Mouse (Mus musculus) embryonic facial prominence, embryonic 15.5 days (tissue): ENCODE data around the gene Fads2. TPM values are rescaled to one million over a fixed set of nuclear protein-coding genes. Genes with fewer than 3 reads are reported as not detected.

ENCODE experiments used
- ATAC-seq: fragments of 200-750 bp; cut with Nextera tagmentation; 2 replicates; pipeline ENCODE4 v1.8.0; 2017; ENCODE audit warnings: low read depth, moderate TSS enrichment; ENCODE audit not compliant: insufficient number of reproducible peaks, low FRiP score, low TSS enrichment
- H3K27ac ChIP-seq: fragments of 300-500 bp; sonication (generic); replicated peaks from 2 replicates; pipeline ENCODE4 v1.5.1; 2015; ENCODE audit warnings: mild to moderate bottlenecking, inconsistent platforms
- H3K27me3 ChIP-seq: fragments of 300-500 bp; sonication (generic); 2 replicates; pipeline ENCODE4 v1.6.1; 2015; ENCODE audit warnings: inconsistent platforms
- H3K36me3 ChIP-seq: fragments of 300-500 bp; sonication (generic); 2 replicates; pipeline ENCODE4 v1.6.1; 2015; ENCODE audit warnings: mild to moderate bottlenecking, inconsistent platforms
- H3K4me1 ChIP-seq: fragments of 300-500 bp; sonication (generic); 2 replicates; pipeline ENCODE4 v1.6.1; 2015; ENCODE audit warnings: inconsistent platforms
- H3K4me2 ChIP-seq: fragments of 300-500 bp; sonication (generic); replicated peaks from 2 replicates; pipeline ENCODE4 v1.6.1; 2015; ENCODE audit warnings: mild to moderate bottlenecking, inconsistent platforms
- H3K4me3 ChIP-seq: fragments of 300-500 bp; sonication (generic); replicated peaks from 2 replicates; pipeline ENCODE4 v1.5.1; 2015; ENCODE audit warnings: mild to moderate bottlenecking, inconsistent platforms
- H3K9ac ChIP-seq: fragments of 300-500 bp; sonication (generic); 2 replicates; pipeline ENCODE4 v1.6.1; 2015; ENCODE audit warnings: inconsistent platforms
- H3K9me3 ChIP-seq: fragments of 300-500 bp; sonication (generic); replicated peaks from 2 replicates; pipeline ENCODE4 v1.6.1; 2016; ENCODE audit warnings: inconsistent platforms
- WGBS: fragments of 180-500 bp; shearing (Covaris S2); methylation state at CpG from one replicate; pipeline ENCODE4 v1.1.7; 2015; 5-methylcytosine and 5-hydroxymethylcytosine counted together
- polyA plus RNA-seq: library from polyadenylated mRNA; unstranded; fragments of >200 nt; fragmentation: Nextera tagmentation; extraction: Ambion mirVana; gene quantifications from 2 replicates; pipeline ENCODE4 v1.2.1, GENCODE M21; 2015

The Fads2 gene
- polyA plus RNA-seq, 1 experiment from 2014 or later: 61.3 TPM

GRCm38 (mm10) chr19:10071166-10071565, 30.4 kb downstream of the Fads2 start:
- no peaks in the 10 kb centered on the region for H3K9me3 ChIP-seq
- no peak overlapping the region for H3K9ac ChIP-seq
- no peaks in the 10 kb centered on the region for H3K27me3 ChIP-seq
- ATAC-seq: no peak
- H3K4me3 ChIP-seq: no peak overlapping the region
- 89% methylated on average over 5 of the region's 5 CpGs for WGBS
- peaks cover 83% of the 10 kb centered on the region for H3K36me3 ChIP-seq
- no peaks in the 10 kb centered on the region for H3K4me1 ChIP-seq
- no peak overlapping the region for H3K27ac ChIP-seq
- H3K4me2 ChIP-seq: no peak overlapping the region

DNA sequence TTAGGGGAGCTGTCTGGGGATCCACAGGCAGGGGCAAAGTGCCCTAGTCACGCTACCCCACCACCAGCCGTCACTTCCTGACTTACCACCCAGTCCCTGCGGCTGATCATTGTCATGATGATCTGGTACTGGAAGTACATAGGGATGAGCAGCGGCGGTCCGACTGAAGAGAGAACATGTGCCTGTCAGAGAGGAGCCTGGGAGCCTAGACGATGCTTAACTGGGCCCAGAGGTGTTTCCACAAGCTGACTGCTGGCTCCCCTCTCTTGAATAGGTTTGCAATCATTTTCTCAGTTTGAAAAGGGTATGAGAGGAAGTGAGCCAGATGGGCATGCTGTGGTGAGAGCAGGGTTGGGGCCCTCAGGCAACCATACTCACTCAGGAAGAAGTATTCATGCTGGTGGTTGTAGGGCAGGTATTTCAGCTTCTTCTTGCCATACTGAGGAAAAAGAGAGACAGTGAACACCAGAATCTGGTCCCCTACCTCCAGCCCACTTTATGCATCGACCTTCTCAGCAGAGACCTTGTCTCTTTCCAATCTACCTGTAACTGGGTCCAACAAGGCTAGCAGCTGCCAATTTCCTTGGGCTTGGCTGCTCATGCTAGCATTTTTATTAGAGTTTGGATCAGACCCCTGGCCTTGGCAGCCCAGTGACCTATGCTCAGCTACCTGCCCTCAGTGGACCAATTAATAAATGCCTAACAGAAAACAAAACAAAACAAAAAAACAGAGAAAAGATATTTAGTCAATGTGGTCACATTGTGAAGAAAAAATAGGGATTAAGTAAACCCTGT, 31.2 kb downstream of the Fads2 start:
- 95% methylated on average over 8 of the region's 8 CpGs for WGBS
- H3K27ac ChIP-seq: no peak overlapping the region
- H3K4me3 ChIP-seq: no peak overlapping the region
- no peaks in the 10 kb centered on the region for H3K9me3 ChIP-seq
- H3K4me1 ChIP-seq: no peaks in the 10 kb centered on the region
- ATAC-seq: no peak
- no peaks in the 10 kb centered on the region for H3K27me3 ChIP-seq
- H3K9ac ChIP-seq: no peak overlapping the region
- peaks cover 77% of the 10 kb centered on the region for H3K36me3 ChIP-seq
- no peak overlapping the region for H3K4me2 ChIP-seq

DNA sequence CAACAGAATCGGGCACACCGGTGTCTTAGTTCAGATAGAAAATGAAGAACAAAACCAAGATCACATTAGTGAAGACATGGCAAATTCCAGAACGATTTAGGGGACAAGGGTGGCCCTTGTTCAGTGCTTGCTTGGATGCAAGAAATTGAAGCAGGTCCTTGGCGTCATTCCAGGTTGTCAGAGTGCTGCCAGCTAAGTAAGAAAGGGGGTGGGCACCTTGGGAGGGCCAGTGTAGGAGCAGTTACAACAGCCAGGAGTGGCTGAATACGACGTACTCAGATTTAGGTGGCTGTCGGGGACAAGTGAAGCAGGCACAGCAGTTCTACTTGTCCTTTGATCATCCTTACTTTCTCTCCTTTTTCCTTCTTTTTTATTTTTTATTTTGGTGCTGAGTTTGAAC, 33.8 kb downstream of the Fads2 start:
- Histone ChIP-seq H3K9ac (no peak overlapping the region), H3K4me3 (no peak overlapping the region), H3K4me1 (no peaks in the 10 kb centered on the region), H3K27me3 (no peaks in the 10 kb centered on the region), H3K36me3 (peaks cover 73% of the 10 kb centered on the region), H3K4me2 (no peak overlapping the region), H3K27ac (no peak overlapping the region), H3K9me3 (no peaks in the 10 kb centered on the region)
- no peak for ATAC-seq
- 80% methylated on average over 7 of the region's 7 CpGs for WGBS

- 89% methylated on average over 3 of the region's 3 CpGs for WGBS
- H3K9ac ChIP-seq: no peak overlapping the region
- H3K9me3 ChIP-seq: no peaks in the 10 kb centered on the region
- H3K27me3 ChIP-seq: no peaks in the 10 kb centered on the region
- H3K4me1 ChIP-seq: no peaks in the 10 kb centered on the region
- no peak for ATAC-seq
- peaks cover 74% of the 10 kb centered on the region for H3K36me3 ChIP-seq
- H3K4me3 ChIP-seq: no peak overlapping the region
- no peak overlapping the region for H3K4me2 ChIP-seq
- no peak overlapping the region for H3K27ac ChIP-seq
Observed at GRCm38 (mm10) chr19:10066502-10066901, 35.0 kb downstream of the Fads2 start.

GRCm38 (mm10) chr19:10066189-10066500, 35.4 kb downstream of the Fads2 start:
- Histone ChIP-seq H3K9me3 (no peaks in the 10 kb centered on the region), H3K27me3 (no peaks in the 10 kb centered on the region), H3K4me2 (no peak overlapping the region), H3K4me1 (no peaks in the 10 kb centered on the region), H3K36me3 (peaks cover 73% of the 10 kb centered on the region), H3K9ac (no peak overlapping the region), H3K4me3 (no peak overlapping the region), H3K27ac (no peak overlapping the region)
- no peak for ATAC-seq
- 90% methylated on average over 4 of the region's 4 CpGs for WGBS

DNA sequence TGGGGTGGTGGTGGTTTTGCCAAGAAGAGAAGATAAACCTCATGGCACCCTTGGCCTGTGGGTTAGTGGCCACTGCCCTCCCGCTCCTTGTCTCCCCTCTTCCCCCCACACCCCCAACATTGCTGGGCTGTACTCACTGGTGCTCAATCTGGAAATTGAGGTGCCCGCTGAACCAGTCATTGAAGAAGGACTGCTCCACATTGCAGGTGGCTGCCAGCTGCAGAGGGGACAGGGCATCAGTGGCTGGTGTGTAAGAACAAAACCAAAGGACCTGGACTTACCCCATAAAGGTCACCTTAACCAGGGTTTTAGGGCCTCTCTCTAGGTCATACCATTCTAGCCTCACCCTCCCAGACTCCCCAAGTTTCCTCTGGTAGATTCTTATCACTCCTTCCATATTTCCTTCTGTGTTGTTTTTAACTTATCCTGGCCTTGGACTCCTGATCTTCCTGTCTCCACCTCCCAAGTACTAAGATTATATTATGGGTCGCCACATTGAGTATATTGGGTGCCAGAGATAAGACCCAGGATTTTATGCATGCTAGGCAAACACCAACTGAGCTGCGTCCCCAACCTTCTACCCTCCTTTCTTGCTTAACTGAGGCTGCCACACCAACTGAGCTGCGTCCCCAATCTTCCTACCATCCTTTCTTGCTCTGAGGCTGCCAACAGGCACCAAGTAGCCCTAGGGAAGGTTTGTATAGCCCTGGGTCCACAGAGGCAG, 35.9 kb downstream of the Fads2 start:
- no peak for ATAC-seq
- H3K4me1 ChIP-seq: no peaks in the 10 kb centered on the region
- H3K27ac ChIP-seq: no peak overlapping the region
- no peak overlapping the region for H3K4me2 ChIP-seq
- H3K36me3 ChIP-seq: peaks cover 69% of the 10 kb centered on the region
- H3K9ac ChIP-seq: no peak overlapping the region
- H3K9me3 ChIP-seq: no peaks in the 10 kb centered on the region
- no peak overlapping the region for H3K4me3 ChIP-seq
- WGBS: 88% methylated on average over 5 of the region's 5 CpGs
- no peaks in the 10 kb centered on the region for H3K27me3 ChIP-seq

DNA sequence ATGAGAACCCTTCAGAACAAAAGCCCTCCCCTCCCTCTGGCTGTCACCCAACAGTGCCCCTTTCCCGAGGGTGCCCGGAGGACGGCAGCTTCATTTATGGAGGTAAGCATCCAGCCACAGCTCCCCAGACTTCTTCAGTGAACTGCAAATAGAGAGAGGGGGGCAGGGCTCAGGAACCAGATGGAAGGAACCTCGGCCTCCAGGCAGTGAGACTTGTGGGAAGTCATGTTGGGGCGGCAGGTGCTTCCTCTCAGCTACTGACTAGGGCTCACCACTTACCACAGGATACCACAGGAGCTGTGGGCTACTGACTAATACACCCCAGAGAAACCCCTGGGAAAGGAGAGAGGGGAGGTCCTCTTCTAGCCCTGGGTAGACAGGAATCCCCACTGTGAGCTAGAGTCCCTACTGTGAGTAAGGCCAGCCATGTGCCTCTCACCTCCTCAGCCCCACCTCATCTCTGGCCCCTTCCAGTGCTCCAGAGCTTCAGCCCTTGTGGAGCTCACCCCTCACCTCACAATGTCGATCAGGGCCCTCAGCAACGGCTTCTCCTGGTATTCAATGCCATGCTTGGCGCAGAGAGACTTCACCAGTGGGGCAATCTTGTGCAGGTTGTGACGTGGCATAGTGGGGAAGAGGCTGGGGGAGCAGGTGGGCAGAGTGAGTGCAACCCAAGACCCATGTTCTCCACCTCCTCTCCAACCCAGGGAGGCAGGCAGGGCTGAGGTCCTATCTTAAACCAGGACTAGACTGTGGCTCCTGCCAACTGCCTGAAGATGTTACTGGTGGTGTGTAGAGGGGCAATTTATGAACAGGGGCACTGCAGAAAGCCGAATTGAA, 37.2 kb downstream of the Fads2 start:
- 83% methylated on average over 10 of the region's 10 CpGs for WGBS
- no peaks in the 10 kb centered on the region for H3K27me3 ChIP-seq
- H3K9me3 ChIP-seq: no peaks in the 10 kb centered on the region
- no peak overlapping the region for H3K27ac ChIP-seq
- no peak for ATAC-seq
- H3K4me1 ChIP-seq: no peaks in the 10 kb centered on the region
- no peak overlapping the region for H3K9ac ChIP-seq
- H3K4me3 ChIP-seq: no peak overlapping the region
- peaks cover 57% of the 10 kb centered on the region for H3K36me3 ChIP-seq
- no peak overlapping the region for H3K4me2 ChIP-seq

DNA sequence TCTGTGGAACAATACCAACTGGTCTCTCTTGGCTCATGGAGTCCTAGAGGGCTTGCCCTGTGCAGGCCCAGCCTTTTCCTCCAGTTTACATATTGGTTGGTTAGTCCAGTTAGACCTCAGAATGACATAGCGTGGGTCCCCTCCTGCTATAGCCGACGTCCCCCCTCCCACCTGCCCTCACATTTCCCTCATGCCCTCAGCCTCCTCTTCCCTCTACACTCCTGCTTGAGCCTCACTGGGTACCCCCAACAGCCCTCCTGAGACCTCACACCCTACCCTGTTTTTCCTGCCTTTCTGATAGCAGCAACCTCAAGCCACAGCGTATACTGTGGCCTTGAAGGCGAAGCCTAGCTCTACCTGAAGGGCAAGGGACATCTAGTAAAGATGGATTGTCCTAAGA, 38.7 kb downstream of the Fads2 start:
- H3K36me3 ChIP-seq: peaks cover 50% of the 10 kb centered on the region
- ATAC-seq: no peak
- 94% methylated on average over 5 of the region's 5 CpGs for WGBS
- no peaks in the 10 kb centered on the region for H3K27me3 ChIP-seq
- H3K4me3 ChIP-seq: no peak overlapping the region
- no peak overlapping the region for H3K9ac ChIP-seq
- no peak overlapping the region for H3K27ac ChIP-seq
- no peaks in the 10 kb centered on the region for H3K4me1 ChIP-seq
- no peak overlapping the region for H3K4me2 ChIP-seq
- H3K9me3 ChIP-seq: no peaks in the 10 kb centered on the region

DNA sequence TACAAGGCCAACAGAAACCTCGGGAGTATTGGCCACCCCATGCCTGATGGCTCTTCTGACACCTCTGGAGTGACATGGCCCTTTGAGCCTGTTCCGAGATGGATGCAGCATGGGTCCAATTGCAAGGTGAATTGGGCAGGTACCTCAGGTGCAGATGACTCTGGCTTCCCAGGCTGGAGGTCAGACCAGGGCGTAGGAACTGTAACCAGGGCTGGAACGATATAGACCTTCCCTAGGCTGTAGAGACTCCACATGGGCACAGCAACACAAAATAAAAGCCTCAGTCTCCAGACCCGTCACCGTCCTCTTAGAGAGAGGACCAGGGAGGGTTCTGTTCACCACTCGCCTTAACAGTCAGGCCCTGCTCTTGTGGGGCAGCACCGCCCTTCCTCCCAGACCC, 39.3 kb downstream of the Fads2 start:
- H3K27ac ChIP-seq: no peak overlapping the region
- WGBS: 90% methylated on average over 8 of the region's 8 CpGs

DNA sequence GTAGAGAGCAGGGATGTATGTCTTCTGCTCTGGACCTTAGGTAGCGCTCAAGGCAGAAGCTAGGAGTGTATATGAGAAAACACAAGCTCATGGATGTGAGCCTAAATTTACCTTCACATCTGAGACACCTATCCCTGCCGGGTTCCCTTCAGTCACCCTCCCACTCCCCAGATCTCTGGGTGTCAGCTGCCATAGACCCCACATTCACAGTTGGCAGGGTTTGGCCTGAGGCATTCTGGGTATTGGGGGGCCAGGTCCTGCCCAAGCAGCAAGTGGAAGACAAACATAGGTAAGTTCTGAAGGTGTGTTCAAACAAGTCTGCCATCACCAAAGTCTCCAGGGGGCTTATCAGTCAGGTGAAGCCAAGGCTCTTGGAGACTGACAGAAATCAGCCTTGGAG, 39.9 kb downstream of the Fads2 start:
- no peak overlapping the region for H3K9ac ChIP-seq
- no peak overlapping the region for H3K4me2 ChIP-seq
- H3K9me3 ChIP-seq: no peaks in the 10 kb centered on the region
- H3K4me3 ChIP-seq: no peak overlapping the region
- H3K4me1 ChIP-seq: no peaks in the 10 kb centered on the region
- H3K27ac ChIP-seq: no peak overlapping the region
- 96% methylated on average over 2 of the region's 2 CpGs for WGBS
- H3K36me3 ChIP-seq: peaks cover 41% of the 10 kb centered on the region
- no peaks in the 10 kb centered on the region for H3K27me3 ChIP-seq
- no peak for ATAC-seq

More for the DNA sequence above, 39.3 kb downstream of the Fads2 start:
- no peak overlapping the region for H3K9ac ChIP-seq
- H3K9me3 ChIP-seq: no peaks in the 10 kb centered on the region
- H3K4me3 ChIP-seq: no peak overlapping the region
- ATAC-seq: no peak
- H3K4me2 ChIP-seq: no peak overlapping the region
- H3K4me1 ChIP-seq: no peaks in the 10 kb centered on the region
- peaks cover 47% of the 10 kb centered on the region for H3K36me3 ChIP-seq
- H3K27me3 ChIP-seq: no peaks in the 10 kb centered on the region

GRCm38 (mm10) chr19:10060783-10061590, 40.6 kb downstream of the Fads2 start:
- no peak overlapping the region for H3K4me3 ChIP-seq
- peaks cover 40% of the 10 kb centered on the region for H3K36me3 ChIP-seq
- no peaks in the 10 kb centered on the region for H3K9me3 ChIP-seq
- H3K4me2 ChIP-seq: no peak overlapping the region
- WGBS: 65% methylated on average over 8 of the region's 8 CpGs
- H3K27me3 ChIP-seq: no peaks in the 10 kb centered on the region
- no peak overlapping the region for H3K27ac ChIP-seq
- H3K9ac ChIP-seq: no peak overlapping the region
- H3K4me1 ChIP-seq: no peaks in the 10 kb centered on the region
- no peak for ATAC-seq
